Mouse (Mus musculus): ENCODE measurements around the gene Elavl4.

GRCm38 (mm10) chr4:110290544-110291095 is 61.1 kb downstream of the Elavl4 start:
- TF ChIP-seq POLR2A (IDR thresholded peaks at IDR 0.05; ENCODE audit: insufficient read length, low read depth) (no peak), CEBPB (IDR thresholded peaks at IDR 0.05; ENCODE audit: insufficient read depth, poor library complexity, severe bottlenecking) (no peak), E2F4 (IDR thresholded peaks at IDR 0.05; ENCODE audit: insufficient read depth) (no peak), MYOD1 (IDR thresholded peaks at IDR 0.05; ENCODE audit: control insufficient read depth in 1 of 3, insufficient read length in 2 of 3, low read depth in 2 of 3) (no peak), USF1 (IDR thresholded peaks at IDR 0.05; ENCODE audit: low read depth) (no peak), REST (IDR thresholded peaks at IDR 0.05; ENCODE audit: insufficient read depth, insufficient read length) (no peak)

Data from myocyte (in vitro differentiated cells).